Mouse (Mus musculus): Measurements from ENCODE around the gene Gpm6b. TPM values are rescaled to one million over a fixed set of nuclear protein-coding genes. Genes with fewer than 3 reads are reported as not detected.

Gene Gpm6b
- total and polyA plus RNA-seq, 3 experiments: 0.16 to 4.7 TPM; not detected in 1

DNA sequence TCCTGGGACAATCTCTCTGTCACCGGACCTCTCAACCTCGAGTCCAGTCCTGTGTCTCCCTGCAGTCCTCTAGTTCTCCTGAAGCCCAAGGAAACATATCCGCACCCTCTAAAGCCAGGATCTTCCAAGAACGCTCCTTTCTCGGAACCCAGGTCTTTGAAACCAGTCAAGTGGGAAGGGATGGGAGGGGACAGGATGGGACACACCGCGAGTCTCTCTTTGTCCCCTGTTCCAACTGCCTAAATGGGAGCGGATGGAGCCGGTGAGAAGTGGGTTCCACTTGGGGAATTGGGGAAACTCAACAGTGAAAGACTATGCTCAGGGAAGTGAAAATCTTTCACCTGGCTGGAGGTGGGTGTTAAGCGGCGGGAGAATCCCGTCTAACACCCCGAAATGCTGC is 809 bp downstream of the Gpm6b start:
- no peak for ATAC-seq (ENCODE audit: extremely low read depth, insufficient number of reproducible peaks, low FRiP score, poor library complexity, severe bottlenecking)
- Histone ChIP-seq H3K9me3 (replicated peaks) (no peaks in the 10 kb centered on the region), H3K4me1 (ENCODE audit: insufficient read depth, low read depth, low read length) (no peaks in the 10 kb centered on the region), H3K4me3 (ENCODE audit: low read depth, low read length) (no peak overlapping the region), H3K36me3 (replicated peaks) (no peaks in the 10 kb centered on the region), H3K27me3 (ENCODE audit: insufficient read depth, low read length) (no peaks in the 10 kb centered on the region)
- no peak for DNase-seq (ENCODE audit: low spot score)
- no peak for TF ChIP-seq CTCF (IDR thresholded peaks at IDR 0.05; ENCODE audit: low read depth, low read length)
- no peak for TF ChIP-seq GATA2 (IDR thresholded peaks at IDR 0.05; ENCODE audit: borderline replicate concordance, low read depth, low read length)
- no peak for TF ChIP-seq TAL1 (conservative IDR thresholded peaks at IDR 0.05; ENCODE audit: low read depth, low read length)
- TF ChIP-seq GATA1 (IDR thresholded peaks at IDR 0.05; ENCODE audit: borderline replicate concordance, low read length): no peak
- no peak for TF ChIP-seq POLR2AphosphoS5 (IDR thresholded peaks at IDR 0.05; ENCODE audit: insufficient replicate concordance, low read depth, low read length)

GRCm38 (mm10) chrX:166240751-166241150 is 2.0 kb downstream of the Gpm6b start:
- no peaks in the 10 kb centered on the region for H3K4me1 ChIP-seq (ENCODE audit: insufficient read depth, low read depth, low read length)

GRCm38 (mm10) chrX:166243261-166243885 is 4.7 kb downstream of the Gpm6b start:
- DNase-seq (ENCODE audit: low spot score) (no peak), ATAC-seq (ENCODE audit: extremely low read depth, insufficient number of reproducible peaks, low FRiP score, poor library complexity, severe bottlenecking) (no peak)
- H3K4me1 ChIP-seq (ENCODE audit: insufficient read depth, low read depth, low read length): no peaks in the 10 kb centered on the region
- H3K36me3 ChIP-seq (replicated peaks): no peaks in the 10 kb centered on the region
- no peaks in the 10 kb centered on the region for H3K27me3 ChIP-seq (ENCODE audit: insufficient read depth, low read length)
- no peak overlapping the region for H3K4me3 ChIP-seq (ENCODE audit: low read depth, low read length)
- TF ChIP-seq CTCF (IDR thresholded peaks at IDR 0.05; ENCODE audit: low read depth, low read length) (no peak), TAL1 (conservative IDR thresholded peaks at IDR 0.05; ENCODE audit: low read depth, low read length) (no peak), GATA1 (IDR thresholded peaks at IDR 0.05; ENCODE audit: borderline replicate concordance, low read length) (no peak), POLR2AphosphoS5 (IDR thresholded peaks at IDR 0.05; ENCODE audit: insufficient replicate concordance, low read depth, low read length) (no peak), GATA2 (IDR thresholded peaks at IDR 0.05; ENCODE audit: borderline replicate concordance, low read depth, low read length) (no peak)
- H3K9me3 ChIP-seq (replicated peaks): no peaks in the 10 kb centered on the region

More at GRCm38 (mm10) chrX:166240751-166241150, 2.0 kb downstream of the Gpm6b start:
- no peak for ATAC-seq (ENCODE audit: extremely low read depth, insufficient number of reproducible peaks, low FRiP score, poor library complexity, severe bottlenecking)
- Histone ChIP-seq H3K36me3 (replicated peaks) (no peaks in the 10 kb centered on the region), H3K4me3 (ENCODE audit: low read depth, low read length) (no peak overlapping the region), H3K9me3 (replicated peaks) (no peaks in the 10 kb centered on the region), H3K27me3 (ENCODE audit: insufficient read depth, low read length) (no peaks in the 10 kb centered on the region)
- TF ChIP-seq TAL1 (conservative IDR thresholded peaks at IDR 0.05; ENCODE audit: low read depth, low read length) (no peak), GATA1 (IDR thresholded peaks at IDR 0.05; ENCODE audit: borderline replicate concordance, low read length) (no peak), POLR2AphosphoS5 (IDR thresholded peaks at IDR 0.05; ENCODE audit: insufficient replicate concordance, low read depth, low read length) (no peak)
- no peak for DNase-seq (ENCODE audit: low spot score)

DNA sequence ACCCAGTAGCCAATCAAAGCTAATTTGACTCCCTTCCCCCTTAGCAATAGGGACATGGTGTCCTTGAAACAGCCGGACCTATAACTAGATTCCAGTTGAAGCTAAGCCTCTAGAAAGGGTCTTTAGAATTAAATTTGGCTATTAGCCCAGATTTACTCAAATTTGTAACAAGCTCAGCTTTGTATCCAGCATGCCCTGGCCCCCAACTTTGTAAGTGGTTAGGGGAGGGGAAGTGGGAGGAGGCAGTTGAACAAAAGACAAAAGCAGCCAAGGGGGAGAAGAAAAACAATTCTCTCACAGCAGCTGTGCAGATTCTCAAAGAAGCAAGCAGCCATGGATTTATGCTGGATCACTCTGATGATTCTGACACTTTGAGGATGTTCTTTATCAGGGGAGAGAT is 32.8 kb downstream of the Gpm6b start:
- H3K27me3 ChIP-seq (ENCODE audit: insufficient read depth, low read length): no peaks in the 10 kb centered on the region
- no peaks in the 10 kb centered on the region for H3K9me3 ChIP-seq (replicated peaks)
- no peak for DNase-seq (ENCODE audit: low spot score)
- H3K4me3 ChIP-seq (ENCODE audit: low read depth, low read length): no peak overlapping the region
- TF ChIP-seq GATA1 (IDR thresholded peaks at IDR 0.05; ENCODE audit: borderline replicate concordance, low read length) (no peak), CTCF (IDR thresholded peaks at IDR 0.05; ENCODE audit: low read depth, low read length) (no peak)
- no peak for ATAC-seq (ENCODE audit: extremely low read depth, insufficient number of reproducible peaks, low FRiP score, poor library complexity, severe bottlenecking)
- H3K36me3 ChIP-seq (replicated peaks): no peaks in the 10 kb centered on the region
- H3K4me1 ChIP-seq (ENCODE audit: insufficient read depth, low read depth, low read length): no peaks in the 10 kb centered on the region

DNA sequence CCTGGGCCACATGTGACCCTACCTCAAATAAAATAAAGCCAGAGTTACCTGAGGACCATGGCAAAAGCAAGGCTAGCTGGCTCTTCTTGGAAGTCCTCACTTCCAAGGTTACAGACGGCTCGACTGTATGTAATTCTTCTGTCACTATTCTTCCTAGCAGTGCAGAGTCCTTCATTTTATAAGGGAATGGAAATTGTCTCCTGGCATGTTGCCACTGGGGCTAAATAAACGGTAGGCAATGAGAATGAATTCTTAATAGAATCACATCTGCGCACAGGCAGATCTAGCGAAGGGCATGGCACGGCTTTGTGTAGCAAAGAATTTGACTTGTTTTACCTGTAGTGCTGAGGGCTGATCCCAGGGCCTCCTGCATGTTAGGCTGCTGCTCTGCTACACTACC is 33.9 kb downstream of the Gpm6b start:
- Histone ChIP-seq H3K36me3 (replicated peaks) (no peaks in the 10 kb centered on the region), H3K4me1 (ENCODE audit: insufficient read depth, low read depth, low read length) (no peaks in the 10 kb centered on the region), H3K27me3 (ENCODE audit: insufficient read depth, low read length) (no peaks in the 10 kb centered on the region), H3K4me3 (ENCODE audit: low read depth, low read length) (no peak overlapping the region), H3K9me3 (replicated peaks) (no peaks in the 10 kb centered on the region)
- ATAC-seq (ENCODE audit: extremely low read depth, insufficient number of reproducible peaks, low FRiP score, poor library complexity, severe bottlenecking) (no peak), DNase-seq (ENCODE audit: low spot score) (no peak)
- no peak for TF ChIP-seq POLR2AphosphoS5 (IDR thresholded peaks at IDR 0.05; ENCODE audit: insufficient replicate concordance, low read depth, low read length)
- no peak for TF ChIP-seq GATA1 (IDR thresholded peaks at IDR 0.05; ENCODE audit: borderline replicate concordance, low read length)
- no peak for TF ChIP-seq GATA2 (IDR thresholded peaks at IDR 0.05; ENCODE audit: borderline replicate concordance, low read depth, low read length)
- no peak for TF ChIP-seq CTCF (IDR thresholded peaks at IDR 0.05; ENCODE audit: low read depth, low read length)
- no peak for TF ChIP-seq TAL1 (conservative IDR thresholded peaks at IDR 0.05; ENCODE audit: low read depth, low read length)

- Histone ChIP-seq H3K4me3 (ENCODE audit: low read depth, low read length) (no peak overlapping the region), H3K9me3 (replicated peaks) (no peaks in the 10 kb centered on the region), H3K27me3 (ENCODE audit: insufficient read depth, low read length) (no peaks in the 10 kb centered on the region), H3K36me3 (replicated peaks) (no peaks in the 10 kb centered on the region), H3K4me1 (ENCODE audit: insufficient read depth, low read depth, low read length) (no peaks in the 10 kb centered on the region)
- DNase-seq (ENCODE audit: low spot score) (no peak), ATAC-seq (ENCODE audit: extremely low read depth, insufficient number of reproducible peaks, low FRiP score, poor library complexity, severe bottlenecking) (no peak)
- TF ChIP-seq CTCF (IDR thresholded peaks at IDR 0.05; ENCODE audit: low read depth, low read length) (no peak), GATA2 (IDR thresholded peaks at IDR 0.05; ENCODE audit: borderline replicate concordance, low read depth, low read length) (no peak), GATA1 (IDR thresholded peaks at IDR 0.05; ENCODE audit: borderline replicate concordance, low read length) (no peak)
These were observed 41.1 kb downstream of the Gpm6b start for GRCm38 (mm10) chrX:166279861-166280260.
